Mouse (Mus musculus) hindbrain, postnatal 0 days (tissue): ENCODE data around the gene Ttll11. TPM values are rescaled to one million over a fixed set of nuclear protein-coding genes. Genes with fewer than 3 reads are reported as not detected.

ENCODE experiments used
- ATAC-seq: fragments of 200-750 bp; cut with Nextera tagmentation; 2 replicates; pipeline ENCODE4 v1.8.0; 2017; ENCODE audit warnings: mild to moderate bottlenecking, moderate TSS enrichment, moderate library complexity
- DNase-seq: peaks from one replicate; pipeline ENCODE4 v3.0.0-alpha.2; 2015; ENCODE audit warnings: low spot score
- H3K27ac ChIP-seq: fragments of 300-500 bp; sonication (generic); 2 replicates; pipeline ENCODE4 v1.5.1; 2014; ENCODE audit warnings: mild to moderate bottlenecking
- H3K27me3 ChIP-seq: fragments of 300-500 bp; sonication (generic); 2 replicates; pipeline ENCODE4 v1.6.1; 2014; ENCODE audit warnings: low read length, mixed read lengths; ENCODE audit not compliant: insufficient read depth
- H3K36me3 ChIP-seq: fragments of 300-500 bp; sonication (generic); 2 replicates; pipeline ENCODE4 v1.6.1; 2014; ENCODE audit warnings: low read length, mixed read lengths; ENCODE audit not compliant: insufficient read depth
- H3K4me1 ChIP-seq: fragments of 300-500 bp; sonication (generic); 2 replicates; pipeline ENCODE4 v1.6.1; 2014; ENCODE audit warnings: antibody characterized with exemption, low read length, mixed read lengths; ENCODE audit not compliant: insufficient read depth
- H3K4me2 ChIP-seq: fragments of 300-500 bp; sonication (generic); 2 replicates; pipeline ENCODE4 v1.6.1; 2014; ENCODE audit warnings: low read depth, mild to moderate bottlenecking, low read length, moderate library complexity, mixed read lengths
- H3K4me3 ChIP-seq: fragments of 300-500 bp; sonication (generic); 2 replicates; pipeline ENCODE4 v1.5.1; 2014; ENCODE audit warnings: low read length
- H3K9ac ChIP-seq: fragments of 300-500 bp; sonication (generic); replicated peaks from 2 replicates; pipeline ENCODE4 v1.6.1; 2014; ENCODE audit warnings: mild to moderate bottlenecking, low read length, moderate library complexity, mixed read lengths
- H3K9me3 ChIP-seq: fragments of 300-500 bp; sonication (generic); 2 replicates; pipeline ENCODE4 v1.6.1; 2016; ENCODE audit warnings: low read length, mixed read lengths
- CTCF ChIP-seq: IDR thresholded peaks from 2 replicates; pipeline ENCODE4 v1.5.1; 2016; ENCODE audit warnings: antibody characterized with exemption, control low read depth, low read depth
- whole genome bisulfite sequencing: fragments of 180-500 bp; shearing (Covaris S2); extraction: QIAGEN DNeasy Blood & Tissue Kit; methylation state at CpG from one replicate; pipeline ENCODE4 v1.1.7; 2014; 5-methylcytosine and 5-hydroxymethylcytosine counted together
- polyA plus RNA-seq: library from polyadenylated mRNA; unstranded; fragments of >200 nt; fragmentation: Nextera tagmentation; extraction: Ambion mirVana; gene quantifications from 2 replicates; pipeline ENCODE4 v1.2.1, GENCODE M21; 2015
- total RNA-seq: library from RNA; depleted of rRNA; stranded (reverse); fragments of >200 nt; gene quantifications from 2 replicates; pipeline ENCODE4 v1.2.3, GENCODE M21; 2014

Ttll11 gene
- total and polyA plus RNA-seq, 2 experiments from 2014 or later: 5.8 to 8.2 TPM

DNA sequence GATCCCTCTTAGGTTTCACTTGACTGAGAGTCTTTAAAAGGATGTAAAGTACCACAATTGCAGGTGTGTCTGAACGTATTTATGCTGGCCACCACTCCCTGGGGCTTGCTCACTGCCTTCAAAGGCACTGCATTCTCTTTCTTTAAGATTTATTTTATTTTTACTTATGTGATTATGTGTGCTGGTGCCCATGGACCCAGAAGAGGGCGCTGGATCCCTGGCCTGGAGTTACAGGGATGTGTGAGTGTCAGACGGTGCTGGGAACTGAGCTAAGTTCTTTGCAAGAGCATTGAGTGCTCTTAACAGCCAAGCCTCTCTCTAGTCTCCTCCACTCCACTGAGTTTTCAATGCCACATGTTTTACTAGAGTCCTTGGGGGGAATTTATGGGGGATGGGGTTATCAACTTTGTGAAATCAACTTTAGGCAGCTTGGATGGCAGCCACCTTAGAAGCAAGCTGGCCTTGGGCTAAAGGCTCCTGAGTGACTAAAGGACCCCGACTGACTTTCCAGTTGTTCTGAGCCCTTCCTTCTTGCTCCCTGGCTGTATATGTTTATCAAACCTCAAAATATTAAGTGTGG, 137.8 kb downstream of the Ttll11 start:
- no peak overlapping the region for H3K4me3 ChIP-seq
- no peak overlapping the region for H3K27ac ChIP-seq
- H3K4me1 ChIP-seq: no peaks in the 10 kb centered on the region
- no peaks in the 10 kb centered on the region for H3K9me3 ChIP-seq
- no peak overlapping the region for H3K9ac ChIP-seq
- no peaks in the 10 kb centered on the region for H3K27me3 ChIP-seq
- TF ChIP-seq CTCF: no peak
- ATAC-seq (no peak), DNase-seq (no peak)
- WGBS: 68% methylated on average over 4 of the region's 4 CpGs
- H3K36me3 ChIP-seq: no peaks in the 10 kb centered on the region
- no peak overlapping the region for H3K4me2 ChIP-seq

DNA sequence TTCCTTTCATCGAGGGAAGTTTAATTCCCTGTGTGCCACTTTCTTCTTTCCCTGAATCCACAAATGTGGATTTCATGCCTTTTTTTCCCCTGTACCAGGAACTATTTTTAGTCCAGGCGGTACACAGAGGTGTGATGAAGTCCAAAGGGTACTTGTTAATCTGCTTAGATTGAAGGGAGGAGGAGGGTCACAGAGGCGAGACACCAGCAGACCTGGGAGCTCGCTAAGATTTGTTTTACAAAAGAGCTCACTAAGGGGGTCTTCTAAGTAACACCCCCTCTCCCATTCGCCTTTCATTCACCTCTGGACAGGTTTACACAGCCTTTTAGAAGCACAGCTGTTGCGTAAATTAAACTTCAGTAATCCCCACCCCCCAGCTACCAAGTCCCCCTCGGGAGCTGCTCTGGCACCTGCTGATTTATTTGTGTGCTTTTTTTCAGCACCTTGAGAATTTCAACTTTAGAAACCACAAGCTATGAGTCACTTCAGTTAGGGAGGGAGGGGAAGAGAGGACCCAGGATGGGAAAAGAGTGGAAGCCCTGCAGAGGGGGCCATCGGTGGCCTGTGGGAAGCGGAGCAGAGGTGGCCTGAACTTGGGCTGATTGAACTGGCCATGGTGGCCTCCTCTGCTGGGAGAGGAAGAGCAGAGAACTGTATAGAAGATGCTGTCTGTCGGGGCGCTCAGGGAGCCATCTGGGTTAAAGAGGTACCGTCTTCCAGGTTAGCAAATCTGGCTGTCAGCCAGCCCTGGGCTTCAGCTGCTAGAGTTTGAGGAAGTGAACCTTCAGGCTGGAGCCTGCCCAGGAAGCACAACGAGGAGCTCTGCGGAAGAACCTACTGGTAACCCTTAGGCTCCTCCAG, 138.5 kb downstream of the Ttll11 start:
- Histone ChIP-seq H3K4me1 (no peaks in the 10 kb centered on the region), H3K4me3 (no peak overlapping the region)
- 31% methylated on average over 14 of the region's 14 CpGs for WGBS

DNA sequence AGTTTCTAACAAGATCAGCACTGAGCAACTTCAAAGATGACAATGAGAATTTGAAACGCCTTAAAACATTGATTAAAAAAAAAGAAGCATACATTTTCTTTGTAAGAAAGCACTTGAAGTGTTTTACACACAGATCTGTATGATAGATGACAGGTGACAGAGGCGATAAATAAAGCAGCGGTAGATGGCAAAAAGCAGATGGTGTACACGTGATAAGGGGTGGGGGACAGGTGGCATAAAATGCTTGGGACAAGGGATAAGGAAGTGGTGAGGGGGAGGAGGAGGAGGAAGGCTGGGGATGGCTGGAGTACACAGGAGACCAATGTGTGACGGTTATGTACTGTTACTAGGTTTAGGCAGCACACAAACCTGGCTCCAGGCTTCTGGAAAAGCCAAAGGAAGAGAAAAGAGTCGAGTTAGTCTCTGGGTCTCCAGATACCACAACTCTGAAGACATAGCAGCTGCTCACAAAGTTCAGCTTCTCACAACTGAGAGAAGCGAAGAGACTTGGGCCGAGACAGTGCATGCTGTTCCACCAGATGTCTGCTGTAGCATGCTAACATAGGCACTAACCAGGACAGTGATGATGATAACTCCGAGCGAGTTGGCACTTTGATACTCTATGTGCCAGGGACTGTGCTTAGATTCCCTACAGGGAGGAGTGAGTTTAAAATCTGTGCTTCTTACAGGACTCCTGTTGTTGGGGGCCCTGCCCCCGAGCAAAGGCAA, 140.8 kb downstream of the Ttll11 start:
- 63% methylated on average over 11 of the region's 11 CpGs for WGBS
- Histone ChIP-seq H3K4me3 (no peak overlapping the region), H3K27ac (no peak overlapping the region), H3K4me2 (no peak overlapping the region), H3K36me3 (no peaks in the 10 kb centered on the region), H3K9me3 (no peaks in the 10 kb centered on the region), H3K27me3 (no peaks in the 10 kb centered on the region), H3K9ac (no peak overlapping the region), H3K4me1 (no peaks in the 10 kb centered on the region)
- no peak for TF ChIP-seq CTCF
- DNase-seq (no peak), ATAC-seq (no peak)

More for the DNA sequence above, 138.5 kb downstream of the Ttll11 start:
- H3K27ac ChIP-seq: no peak overlapping the region
- DNase-seq: peak; percentile 50
- H3K9ac ChIP-seq: no peak overlapping the region
- no peak overlapping the region for H3K4me2 ChIP-seq
- H3K36me3 ChIP-seq: no peaks in the 10 kb centered on the region
- H3K9me3 ChIP-seq: no peaks in the 10 kb centered on the region
- H3K27me3 ChIP-seq: no peaks in the 10 kb centered on the region
- no peak for TF ChIP-seq CTCF
- ATAC-seq: no peak

DNA sequence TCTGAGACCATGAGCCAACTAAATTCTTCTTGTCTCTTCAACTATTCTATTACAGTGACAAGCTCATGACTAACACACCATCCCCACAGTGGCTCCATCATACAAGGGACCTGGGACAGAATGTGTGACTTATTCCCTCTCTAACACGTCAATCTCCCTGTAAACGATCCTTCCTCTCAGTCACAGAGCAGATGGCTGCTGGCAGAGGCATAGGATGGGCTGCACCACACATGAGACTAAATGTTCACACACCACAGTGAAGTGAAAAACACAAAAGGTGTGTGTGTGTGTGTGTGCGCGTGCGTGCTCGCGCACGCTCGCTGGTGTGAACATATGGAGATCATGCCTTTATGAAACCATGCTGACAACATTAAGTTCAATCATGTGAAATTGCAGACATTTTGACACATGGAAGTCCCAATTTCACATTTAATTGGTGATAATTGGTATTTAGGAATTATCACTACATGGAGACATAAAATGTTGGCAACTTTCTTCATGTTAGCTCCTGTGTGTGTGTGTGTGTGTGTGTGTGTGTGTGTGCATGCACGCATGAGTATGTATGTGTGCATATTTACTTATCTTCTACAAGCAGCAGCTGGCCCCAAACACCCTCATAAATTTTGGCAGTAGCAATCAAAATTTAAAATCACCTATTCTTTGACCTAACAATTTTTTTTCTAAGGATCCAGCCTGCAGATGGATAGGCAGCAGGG, 145.4 kb downstream of the Ttll11 start:
- TF ChIP-seq CTCF: no peak
- H3K27ac ChIP-seq: no peak overlapping the region
- H3K27me3 ChIP-seq: no peaks in the 10 kb centered on the region
- H3K4me2 ChIP-seq: no peak overlapping the region
- no peaks in the 10 kb centered on the region for H3K9me3 ChIP-seq
- ATAC-seq (no peak), DNase-seq (no peak)
- 90% methylated on average over 10 of the region's 10 CpGs for WGBS
- H3K36me3 ChIP-seq: no peaks in the 10 kb centered on the region
- no peaks in the 10 kb centered on the region; the same call in 1 of the 2 replicates for H3K4me1 ChIP-seq
- H3K9ac ChIP-seq: no peak overlapping the region
- H3K4me3 ChIP-seq: no peak overlapping the region

DNA sequence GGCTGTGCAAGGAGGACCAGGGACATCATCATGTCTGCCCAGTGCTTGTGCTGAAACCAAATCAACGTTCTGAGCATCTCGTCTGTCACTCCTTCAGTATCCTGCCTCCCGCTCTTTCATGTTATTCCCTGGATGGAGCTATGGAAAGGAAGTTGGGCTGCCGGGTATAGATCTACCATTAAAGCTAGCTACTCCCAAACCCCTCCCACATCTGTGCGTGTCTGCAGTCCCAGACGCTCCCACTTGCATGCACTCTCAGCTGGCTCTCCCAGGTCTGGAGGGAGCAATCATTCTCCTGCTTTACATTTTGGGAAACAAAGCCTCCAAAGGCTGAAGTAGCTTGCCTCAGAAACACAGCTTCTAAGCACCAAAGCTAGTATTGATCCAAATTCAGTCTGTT, 146.2 kb downstream of the Ttll11 start:
- ATAC-seq: no peak
- 65% methylated on average over 6 of the region's 6 CpGs for WGBS

DNA sequence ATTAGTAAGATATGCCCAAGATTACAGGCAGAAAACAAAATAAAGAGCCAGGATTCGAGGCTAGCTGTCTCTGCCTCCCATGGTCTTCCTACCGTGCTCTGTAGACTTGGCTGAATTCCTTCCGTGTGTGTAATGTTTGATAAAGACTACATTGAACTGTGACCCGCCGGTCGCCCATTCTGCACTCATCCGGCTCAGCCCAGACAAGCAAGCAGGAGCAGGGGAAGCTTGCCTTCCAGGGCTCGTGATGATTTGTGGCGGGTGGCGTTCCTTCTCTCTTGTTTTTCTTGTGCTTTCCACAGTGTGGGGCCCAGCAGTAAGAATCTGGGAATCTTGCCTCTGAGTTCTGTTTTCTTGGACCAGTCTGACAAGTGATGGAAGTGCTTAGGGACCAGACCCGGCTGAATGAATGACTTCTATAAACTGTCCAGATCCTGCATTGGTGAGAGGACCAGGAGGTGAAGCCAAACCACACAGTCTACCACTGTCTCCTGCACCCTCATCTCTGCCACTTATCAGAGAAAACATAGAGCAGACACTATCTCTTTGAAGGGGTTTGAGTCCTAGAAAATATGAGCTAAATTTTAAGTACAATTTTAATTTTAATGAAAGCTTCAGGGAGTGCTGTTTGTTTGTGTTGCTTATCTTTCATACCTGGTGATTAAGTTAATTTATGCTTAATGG, 146.8 kb downstream of the Ttll11 start:
- Histone ChIP-seq H3K27ac (no peak overlapping the region), H3K9me3 (no peaks in the 10 kb centered on the region), H3K4me2 (no peak overlapping the region), H3K4me1 (no peaks in the 10 kb centered on the region; the same call in 1 of the 2 replicates), H3K36me3 (no peaks in the 10 kb centered on the region), H3K27me3 (no peaks in the 10 kb centered on the region), H3K4me3 (no peak overlapping the region), H3K9ac (no peak overlapping the region)
- no peak for DNase-seq
- no peak for TF ChIP-seq CTCF
- 43% methylated on average over 11 of the region's 11 CpGs for WGBS
- no peak for ATAC-seq

More for the DNA sequence above, 146.2 kb downstream of the Ttll11 start:
- no peak overlapping the region for H3K4me3 ChIP-seq
- H3K4me1 ChIP-seq: no peaks in the 10 kb centered on the region; the same call in 1 of the 2 replicates
- no peaks in the 10 kb centered on the region for H3K9me3 ChIP-seq
- H3K36me3 ChIP-seq: no peaks in the 10 kb centered on the region
- no peak overlapping the region for H3K27ac ChIP-seq
- DNase-seq: no peak
- H3K4me2 ChIP-seq: no peak overlapping the region
- TF ChIP-seq CTCF: no peak
- no peaks in the 10 kb centered on the region for H3K27me3 ChIP-seq
- H3K9ac ChIP-seq: no peak overlapping the region
